Mouse (Mus musculus): ENCODE data around the gene Serpina3a. TPM values are rescaled to one million over a fixed set of nuclear protein-coding genes. Genes with fewer than 3 reads are reported as not detected.

Serpina3a gene
- total RNA-seq, 2 experiments from 2014 or later = not detected

DNA sequence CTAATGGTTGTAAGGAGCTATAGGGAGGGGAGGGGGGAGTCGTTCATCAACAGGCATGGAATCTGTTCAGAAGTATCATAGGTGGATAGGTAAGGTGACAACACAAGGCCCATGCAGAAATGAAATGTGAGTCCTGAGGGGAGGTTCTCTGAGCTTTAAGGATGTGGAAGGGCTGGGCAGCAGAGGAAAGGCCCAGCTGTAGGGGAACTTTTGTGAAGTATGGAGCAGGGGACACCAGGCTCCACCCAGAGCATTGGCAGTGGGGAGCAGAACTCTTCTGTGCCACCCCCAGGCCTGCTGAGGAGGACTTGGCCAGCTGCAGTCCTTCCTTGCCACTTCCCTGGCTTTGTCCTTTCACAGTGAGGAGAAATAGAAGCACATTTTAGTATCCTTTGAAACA, 29.0 kb downstream of the Serpina3a start:
- no peak for DNase-seq
- intact Hi-C loops (cut with DNase I) = no loop called here

DNA sequence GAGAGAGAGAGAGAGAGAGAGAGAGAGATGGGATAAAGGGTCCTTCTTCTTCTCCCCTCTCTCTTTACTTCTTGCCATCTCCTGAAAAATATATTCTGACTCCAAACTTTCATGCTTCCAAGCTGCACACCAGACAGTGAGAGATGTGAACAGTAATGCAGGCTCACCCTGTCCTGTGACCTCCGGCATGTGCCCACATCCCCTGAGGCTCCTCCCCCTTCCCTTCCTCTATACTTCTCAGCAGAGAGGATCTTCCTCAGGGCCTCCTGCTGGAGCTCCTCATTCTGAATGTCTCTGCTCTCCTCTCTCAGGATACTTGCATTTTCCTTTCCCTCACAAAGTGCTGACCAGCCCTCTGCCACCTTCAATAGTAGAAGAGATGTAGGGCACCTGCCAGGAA, 29.9 kb downstream of the Serpina3a start:
- no peak for DNase-seq
- intact Hi-C loops (cut with DNase I) = no loop called here

DNA sequence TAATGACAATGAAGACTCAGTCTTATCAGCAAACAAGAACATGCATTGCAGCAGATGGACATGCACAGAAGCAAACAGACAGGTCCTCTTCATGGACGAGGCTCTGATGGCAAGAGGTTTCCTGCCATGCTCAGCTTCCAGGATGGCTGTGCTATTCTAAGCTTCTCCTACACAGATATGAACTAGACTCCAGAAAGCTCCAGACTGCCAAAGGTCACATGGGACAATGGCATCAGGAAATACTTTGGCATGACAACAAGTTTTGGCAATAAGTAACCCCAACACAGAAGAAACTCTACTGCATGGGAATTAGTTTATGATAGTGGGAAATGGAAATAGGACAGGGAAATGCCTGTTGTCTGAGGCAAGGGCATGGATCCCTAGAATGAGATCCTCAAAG, 30.8 kb downstream of the Serpina3a start:
- intact Hi-C loops (cut with DNase I) = no loop called here
- DNase-seq = no peak

DNA sequence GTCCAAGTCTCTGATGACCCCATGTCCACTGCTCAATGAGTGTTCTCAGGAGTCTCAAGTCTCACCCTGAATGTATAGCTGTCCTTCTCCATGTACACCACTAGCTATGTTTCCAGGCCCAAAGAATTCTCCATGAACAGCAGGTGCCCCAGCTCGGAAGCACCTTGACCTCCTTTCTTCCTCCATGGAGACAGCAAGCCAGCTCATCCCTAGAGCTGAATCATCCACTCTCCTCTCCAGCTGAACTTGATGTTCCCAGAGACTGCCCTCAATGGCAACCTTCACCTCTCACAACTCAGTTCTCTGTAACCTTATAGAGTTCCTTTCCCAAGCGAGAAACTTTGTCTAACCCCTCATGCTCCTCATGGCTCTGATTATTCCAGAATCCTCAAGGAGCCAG, 33.0 kb downstream of the Serpina3a start:
- no peak for DNase-seq
- intact Hi-C loops (cut with DNase I) = loop anchor here (5.0 kb wide), 1 partner anchor 247 kb away; no protein-coding TSS in a partner anchor

DNA sequence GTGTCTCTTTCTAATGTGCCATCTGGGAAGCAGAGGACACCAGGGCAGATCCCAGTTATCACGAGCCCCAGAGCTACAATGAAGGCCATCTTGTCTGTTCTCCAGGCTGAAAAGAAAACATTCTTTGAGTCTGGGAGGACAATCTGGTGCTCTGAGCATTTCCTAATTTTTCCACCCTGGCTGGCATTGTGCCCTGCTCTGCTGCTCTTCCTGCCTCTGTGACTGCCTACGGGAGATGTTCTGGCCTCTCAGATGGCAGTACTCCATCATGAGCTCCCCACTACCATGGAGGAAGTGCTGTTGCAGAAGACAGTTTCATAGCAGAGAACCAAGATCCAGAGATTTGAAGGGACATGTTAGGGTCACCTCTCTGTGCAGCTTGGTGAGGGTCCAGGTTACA, 39.5 kb downstream of the Serpina3a start:
- intact Hi-C loops (cut with DNase I) = no loop called here
- DNase-seq = no peak

DNA sequence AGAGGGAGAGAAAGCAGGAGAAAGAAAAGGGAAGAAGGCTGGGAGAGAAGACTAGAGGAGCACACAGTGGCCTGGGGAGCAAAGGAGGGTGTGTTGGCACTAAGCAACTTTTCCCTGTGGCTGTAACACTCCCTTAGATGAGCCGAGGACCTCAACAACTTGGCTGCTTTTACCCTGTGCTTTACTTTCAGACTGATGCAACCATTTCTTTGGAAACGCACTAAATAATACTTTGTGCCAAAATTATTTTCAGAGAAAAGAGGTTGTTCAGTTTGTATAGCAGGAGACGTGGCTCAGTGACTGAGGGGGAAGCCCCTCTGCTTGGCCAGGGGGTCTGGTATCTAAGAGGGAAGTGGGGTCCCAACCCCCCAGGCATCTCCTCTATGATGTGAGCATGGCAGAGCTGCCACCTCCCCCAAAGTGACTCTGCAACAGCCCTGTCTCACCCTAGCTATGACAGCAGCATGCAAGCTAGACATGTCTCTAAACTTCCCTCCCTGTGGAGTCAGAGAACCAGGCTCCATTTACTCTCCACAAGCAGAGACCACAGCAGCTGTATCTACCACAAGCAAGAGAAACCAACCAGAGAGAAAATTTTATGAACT, 40.6 kb downstream of the Serpina3a start:
- no peak for DNase-seq
- intact Hi-C loops (cut with DNase I) = no loop called here

GRCm38 (mm10) chr12:104153656-104154055, 41.1 kb downstream of the Serpina3a start, which contains the start of gene Serpina3c:
Serpina3c (minus strand) TSS chr12:104153870.
- no peak for DNase-seq
- intact Hi-C loops (cut with DNase I) = no loop called here

Other genes starting within 250 kb of the Serpina3a start
- gene Serpina1a, start 249.2 kb upstream of the Serpina3a start, total RNA-seq (2021) = not detected
- not detected for gene Serpina1c, start 207.8 kb upstream of the Serpina3a start, total RNA-seq (2021)
- gene Serpina1e, start 153.7 kb upstream of the Serpina3a start, total RNA-seq (2021) = not detected
- gene Serpina11, start 122.8 kb upstream of the Serpina3a start, total RNA-seq (2021) = not detected
- not detected for gene Serpina9, start 99.0 kb upstream of the Serpina3a start, total RNA-seq (2021)
- not detected for gene Serpina12, start 68.3 kb upstream of the Serpina3a start, total RNA-seq (2021)
- gene Serpina5, start 11.6 kb upstream of the Serpina3a start, total RNA-seq (2021) = not detected
- not detected for gene Serpina3b, start 15.3 kb downstream of the Serpina3a start, total RNA-seq (2021)
- gene Serpina3c, start 41.1 kb downstream of the Serpina3a start, total RNA-seq (2021) = under 1 TPM; 0.22 to 0.45 TPM
- gene Serpina3f, start 101.8 kb downstream of the Serpina3a start, total RNA-seq (2021) = not detected
- 1 to 10 TPM in 1 of 2 experiments, under 1 TPM in 1; 0.62 to 1.1 TPM for gene Serpina3g, start 123.5 kb downstream of the Serpina3a start, total RNA-seq (2021)
- 1 to 10 TPM in 1 of 2 experiments, under 1 TPM in 1; 0.62 to 1.6 TPM for gene Serpina3i, start 150.4 kb downstream of the Serpina3a start, total RNA-seq (2021)
- gene Serpina3j, start 201.8 kb downstream of the Serpina3a start, total RNA-seq (2021) = not detected
- not detected for gene Serpina3k, start 225.8 kb downstream of the Serpina3a start, total RNA-seq (2021)
- not detected for gene Serpina3m, start 225.8 kb downstream of the Serpina3a start, total RNA-seq (2021)

All from heart, postnatal 10 days (tissue).